ENCODE assay signal across 20 mouse cellular contexts in the genomic region with DNA sequence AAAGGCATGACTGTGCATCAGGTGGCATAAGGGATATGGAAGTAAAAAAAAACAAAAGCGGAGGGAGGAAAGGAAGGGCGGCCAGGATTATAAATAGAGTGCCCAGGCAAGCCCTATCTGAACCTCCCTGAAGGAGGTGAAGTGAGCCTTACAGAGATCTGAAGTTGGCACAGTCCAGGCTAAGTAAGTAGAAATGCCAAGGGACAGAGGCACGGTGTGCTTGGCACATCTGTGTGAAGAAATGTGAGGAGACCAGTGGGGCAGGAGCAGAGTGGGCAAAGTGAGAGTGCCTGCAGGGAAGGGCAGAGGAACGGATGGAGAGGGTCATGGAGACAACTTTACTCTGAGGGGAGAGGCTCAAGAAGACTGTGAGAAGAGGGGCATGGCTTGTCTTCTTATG. TPM values are rescaled to one million over a fixed set of nuclear protein-coding genes. Genes with fewer than 3 reads are reported as not detected.
DNase-seq lines count a peak whose midpoint lies in the region; ATAC-seq lines count a peak whose summit lies in the region.
"Had no signal": no experiment of that assay in that cellular context is flagged by ENCODE, and none has a peak within 500 bp of the region (broad histone marks: within the 10 kb centered on the region; RNA-seq: fewer than 3 reads in every experiment).

No protein-coding gene starts in this region.

- H3K36me3 ChIP-seq in heart, embryonic 16.5 days (ENCODE audit: control insufficient read depth, insufficient read depth), result peaks cover 2% of the 10 kb centered on the region; the same call in 1 of the 2 replicates
- H3K36me3 ChIP-seq: forebrain, embryonic 15.5 days; hindbrain, embryonic 15.5 days had no signal

- no peak overlapping the region for H3K9ac ChIP-seq in heart, embryonic 16.5 days (ENCODE audit: low read length)
- H3K9ac ChIP-seq: forebrain, embryonic 15.5 days; hindbrain, embryonic 15.5 days; kidney, embryonic 15.5 days had no signal

- peaks cover 14% of the 10 kb centered on the region for H3K4me1 ChIP-seq in heart, embryonic 16.5 days (ENCODE audit: control insufficient read depth, insufficient read depth, low read length)
- H3K4me1 ChIP-seq: hindbrain, embryonic 15.5 days had no signal

- H3K4me2 ChIP-seq in heart, embryonic 16.5 days (ENCODE audit: low read depth, low read length), result no peak overlapping the region
- H3K4me2 ChIP-seq: forebrain, embryonic 15.5 days; hindbrain, embryonic 15.5 days; kidney, embryonic 15.5 days had no signal

- intact Hi-C loops in heart, postnatal 36 days (cut with DNase I), result no loop called here

- peak overlapping the region; percentile 57 for H3K27ac ChIP-seq in heart, embryonic 16.5 days (ENCODE audit: low read length)
- H3K27ac ChIP-seq: embryonic facial prominence, embryonic 10.5 days; forebrain, embryonic 15.5 days; heart, embryonic 10.5 days; hindbrain, embryonic 15.5 days; kidney, embryonic 15.5 days had no signal

- 56% methylated on average over 4 of the region's 4 CpGs for whole genome bisulfite sequencing in heart, embryonic 16.5 days

- no peak for ATAC-seq in heart, embryonic 16.5 days (replicated peaks; ENCODE audit: extremely low read depth, insufficient read depth, low FRiP score)
- ATAC-seq: CD4-positive, CD25-positive, alpha-beta regulatory T cell, adult 4 months; forebrain, embryonic 15.5 days; intestine, embryonic 16.5 days had no signal

- no peaks in the 10 kb centered on the region for H3K27me3 ChIP-seq in heart, embryonic 16.5 days (ENCODE audit: control insufficient read depth, insufficient read depth, low read length)
- H3K27me3 ChIP-seq: forebrain, embryonic 15.5 days; hindbrain, embryonic 15.5 days; kidney, embryonic 15.5 days had no signal

- no peak overlapping the region for H3K4me3 ChIP-seq in heart, embryonic 16.5 days (ENCODE audit: low read length)
- H3K4me3 ChIP-seq: embryonic facial prominence, embryonic 10.5 days; forebrain, embryonic 15.5 days; heart, embryonic 10.5 days; hindbrain, embryonic 15.5 days; kidney, embryonic 15.5 days had no signal

- DNase-seq in adrenal gland, postnatal 14 days, result peak; percentile 21
- no peak for DNase-seq in adrenal gland, adult 8-10 months
- DNase-seq in gastrocnemius, postnatal 25 days, result peak; percentile 67
- DNase-seq in gastrocnemius, postnatal 10 days, result no peak
- no peak for DNase-seq in heart, postnatal 36 days
- no peak for DNase-seq in retina, embryonic 14.5 days (ENCODE audit: low spot score)
- DNase-seq: adrenal gland, postnatal 25 days; B cell, adult 2 months; cerebellum, adult 2 months; cerebellum, postnatal 10 days; kidney, adult 2 months had no signal

- H3K9me3 ChIP-seq in heart, embryonic 16.5 days (replicated peaks; ENCODE audit: control insufficient read depth, low read length), result no peaks in the 10 kb centered on the region
- H3K9me3 ChIP-seq: forebrain, embryonic 15.5 days; G1E; heart, embryonic 10.5 days; hindbrain, embryonic 15.5 days; kidney, embryonic 15.5 days had no signal

RNA-seq across cellular contexts. Expression of gene Prickle3, which starts 4.0 kb away (rescaled TPM):
- 16.0 and 19.8 TPM in 2 replicates for total RNA-seq in adrenal gland, postnatal 14 days (2021)
- total RNA-seq in adrenal gland, adult 8-10 months (2022), result 10 to 100 TPM in 3 of 4 experiments, 1 to 10 TPM in 1; 9.6 to 14.5 (median 12.8) TPM
- total RNA-seq in gastrocnemius, postnatal 25 days (2021), result 10 to 100 TPM; 15.4 to 16.4 TPM
- total RNA-seq in gastrocnemius, postnatal 10 days (2021), result 10 to 100 TPM in 1 of 2 experiments, 1 to 10 TPM in 1; 8.7 to 11.1 TPM
- polyA plus RNA-seq in heart, embryonic 16.5 days (2015; fragmentation: Nextera tagmentation; extraction: Ambion mirVana), result 10.0 and 10.5 TPM in 2 replicates
- 10 to 100 TPM; 17.0 to 26.0 TPM for total RNA-seq in heart, postnatal 36 days (2021)

RNA-seq across cellular contexts. Expression of gene Plp2, which starts 10.1 kb away (rescaled TPM):
- total RNA-seq in adrenal gland, postnatal 14 days (2021), result 75.2 and 76.6 TPM in 2 replicates
- 10 to 100 TPM; 57.7 to 99.2 (median 78.7) TPM for total RNA-seq in adrenal gland, adult 8-10 months (2022)
- 10 to 100 TPM; 25.4 to 27.2 TPM for total RNA-seq in gastrocnemius, postnatal 25 days (2021)
- total RNA-seq in gastrocnemius, postnatal 10 days (2021), result 10 to 100 TPM; 54.2 to 55.4 TPM
- polyA plus RNA-seq in heart, embryonic 16.5 days (2015; fragmentation: Nextera tagmentation; extraction: Ambion mirVana), result 142 and 150 TPM in 2 replicates
- total RNA-seq in heart, postnatal 36 days (2021), result 10 to 100 TPM; 48.4 to 62.1 TPM

RNA-seq across cellular contexts. Expression of gene Magix, which starts 20.0 kb away (rescaled TPM):
- 4.2 and 5.1 TPM in 2 replicates for total RNA-seq in adrenal gland, postnatal 14 days (2021)
- total RNA-seq in adrenal gland, adult 8-10 months (2022), result under 1 TPM; 0.31 to 0.67 (median 0.45) TPM
- 10 to 100 TPM; 16.5 to 21.5 TPM for total RNA-seq in gastrocnemius, postnatal 25 days (2021)
- total RNA-seq in gastrocnemius, postnatal 10 days (2021), result 1 to 10 TPM; 2.8 to 3.3 TPM
- polyA plus RNA-seq in heart, embryonic 16.5 days (2015; fragmentation: Nextera tagmentation; extraction: Ambion mirVana), result 0.60 and 1.1 TPM in 2 replicates
- 10 to 100 TPM; 25.2 to 33.2 TPM for total RNA-seq in heart, postnatal 36 days (2021)
- polyA plus RNA-seq: CD4-positive, CD25-positive, alpha-beta regulatory T cell, adult 4 months had no signal

RNA-seq across cellular contexts. Expression of gene Syp, which starts 22.8 kb away (rescaled TPM):
- total RNA-seq in adrenal gland, postnatal 14 days (2021), result 41.0 and 57.2 TPM in 2 replicates
- 100 to 1,000 TPM in 1 of 4 experiments, 10 to 100 TPM in 3; 71.5 to 122 (median 80.3) TPM for total RNA-seq in adrenal gland, adult 8-10 months (2022)
- total RNA-seq in gastrocnemius, postnatal 25 days (2021), result 1 to 10 TPM; 1.0 to 1.6 TPM
- 1 to 10 TPM; 2.4 TPM for total RNA-seq in gastrocnemius, postnatal 10 days (2021)
- 0.95 and 1.4 TPM in 2 replicates for polyA plus RNA-seq in heart, embryonic 16.5 days (2015; fragmentation: Nextera tagmentation; extraction: Ambion mirVana)
- 1 to 10 TPM; 1.0 to 2.6 TPM for total RNA-seq in heart, postnatal 36 days (2021)

RNA-seq across cellular contexts. Expression of gene Gpkow, which starts 35.8 kb away (rescaled TPM):
- 45.4 and 47.9 TPM in 2 replicates for total RNA-seq in adrenal gland, postnatal 14 days (2021)
- 10 to 100 TPM; 57.1 to 76.9 (median 64.6) TPM for total RNA-seq in adrenal gland, adult 8-10 months (2022)
- total RNA-seq in gastrocnemius, postnatal 25 days (2021), result 10 to 100 TPM; 11.3 to 14.6 TPM
- 10 to 100 TPM; 19.6 to 19.8 TPM for total RNA-seq in gastrocnemius, postnatal 10 days (2021)
- polyA plus RNA-seq in heart, embryonic 16.5 days (2015; fragmentation: Nextera tagmentation; extraction: Ambion mirVana), result 33.2 and 33.5 TPM in 2 replicates
- 10 to 100 TPM; 19.1 to 21.4 TPM for total RNA-seq in heart, postnatal 36 days (2021)

Comparison
In these comparisons a context has a peak if more than half of its experiments do, and no peak if none do; other contexts are left out.
1. DNase-seq: peak in adrenal gland, postnatal 14 days (single experiment) and gastrocnemius, postnatal 25 days (single experiment); none in adrenal gland, adult 8-10 months (single experiment), gastrocnemius, postnatal 10 days (single experiment), heart, postnatal 36 days (0 of 2) and retina, embryonic 14.5 days (single experiment).